Mouse (Mus musculus): ENCODE data around the gene Slc25a53. TPM values are rescaled to one million over a fixed set of nuclear protein-coding genes. Genes with fewer than 3 reads are reported as not detected.

Gene Slc25a53
- polyA plus RNA-seq, 1 experiment from 2014 or later, result 20.9 TPM

Other genes with a start within 250 kb of the Slc25a53 start
- 6.0 and 9.0 TPM in 2 replicates for gene Plp1, start 215.6 kb downstream of the Slc25a53 start, polyA plus RNA-seq (2014; fragmentation: Nextera tagmentation; extraction: Ambion mirVana)
- 6.3 and 10.2 TPM in 2 replicates for gene Rab9b, start 169.5 kb downstream of the Slc25a53 start, polyA plus RNA-seq (2014; fragmentation: Nextera tagmentation; extraction: Ambion mirVana)
- not detected in 2 replicates for gene H2bfm, start 111.0 kb downstream of the Slc25a53 start, polyA plus RNA-seq (2014; fragmentation: Nextera tagmentation; extraction: Ambion mirVana)
- 109 and 117 TPM in 2 replicates for gene Tmsb15b2, start 62.8 kb downstream of the Slc25a53 start, polyA plus RNA-seq (2014; fragmentation: Nextera tagmentation; extraction: Ambion mirVana)
- 10.8 and 11.9 TPM in 2 replicates for gene Tmsb15l, start 61.4 kb downstream of the Slc25a53 start, polyA plus RNA-seq (2014; fragmentation: Nextera tagmentation; extraction: Ambion mirVana)
- gene Tmsb15b1, start 61.4 kb downstream of the Slc25a53 start, polyA plus RNA-seq (2014; fragmentation: Nextera tagmentation; extraction: Ambion mirVana), result 51.4 and 61.0 TPM in 2 replicates
- 281 and 313 TPM in 2 replicates for gene Zcchc18, start 45.1 kb downstream of the Slc25a53 start, polyA plus RNA-seq (2014; fragmentation: Nextera tagmentation; extraction: Ambion mirVana)
- gene Fam199x, start 11.3 kb upstream of the Slc25a53 start, polyA plus RNA-seq (2014; fragmentation: Nextera tagmentation; extraction: Ambion mirVana), result 6.0 and 7.4 TPM in 2 replicates
- not detected in 2 replicates for gene Esx1, start 83.8 kb upstream of the Slc25a53 start, polyA plus RNA-seq (2014; fragmentation: Nextera tagmentation; extraction: Ambion mirVana)